Mouse (Mus musculus) bone marrow macrophage, adult 2 months (primary cell): ENCODE data around the gene Nfrkb.

Experiments
- CTCF ChIP-seq: IDR thresholded peaks from 2 replicates; pipeline ENCODE4 v1.5.1; 2012; ENCODE audit warnings: low read depth, mild to moderate bottlenecking, low read length, moderate library complexity
- POLR2A ChIP-seq: IDR thresholded peaks from 2 replicates; pipeline ENCODE4 v1.6.1; 2012; ENCODE audit warnings: mild to moderate bottlenecking, low read depth, low read length, borderline replicate concordance

- TF ChIP-seq CTCF = no peak
- TF ChIP-seq POLR2A = no peak
These were observed 39.4 kb upstream of the Nfrkb start for GRCm38 (mm10) chr9:31346575-31347080.
